Mouse (Mus musculus) liver, postnatal 0 days (tissue): ENCODE measurements around the gene Ccn6.

Experiments used
- CTCF ChIP-seq: sonication (generic); IDR thresholded peaks from 2 replicates; pipeline ENCODE4 v1.5.1; 2016; ENCODE audit warnings: antibody characterized with exemption, low read depth
- EP300 ChIP-seq: IDR thresholded peaks from 2 replicates; pipeline ENCODE4 v1.6.1; 2016; ENCODE audit warnings: antibody characterized with exemption, low read depth, mild to moderate bottlenecking

DNA sequence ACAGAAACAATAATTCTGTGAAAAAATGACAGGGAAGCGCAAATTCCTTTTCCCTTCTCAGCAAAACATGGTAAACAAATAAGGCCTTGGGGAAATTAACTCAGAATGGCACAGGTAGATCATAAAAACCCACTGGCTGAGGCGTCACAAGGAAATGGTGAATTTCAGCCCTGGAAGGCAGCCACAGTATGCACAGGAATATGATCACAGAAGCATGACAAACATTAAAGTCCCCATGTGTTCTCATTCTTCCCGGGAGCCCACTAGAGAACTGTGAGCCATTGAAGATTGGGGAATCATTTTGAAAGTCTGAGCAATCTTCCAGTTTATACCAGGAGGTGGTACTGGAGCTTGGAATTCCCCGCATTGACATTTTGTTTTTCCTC is 54.1 kb downstream of the Ccn6 start:
- TF ChIP-seq CTCF (no peak), EP300 (no peak)
